Mouse (Mus musculus) G1E (cell line): ENCODE results near the gene Atrx.

Experiments used
- CTCF ChIP-seq: IDR thresholded peaks from 2 replicates; pipeline ENCODE4 v1.5.1; 2012; ENCODE audit warnings: low read depth, low read length, inconsistent platforms, mixed read lengths
- GATA1 ChIP-seq: IDR thresholded peaks from 2 replicates; pipeline ENCODE4 v1.6.1; 2012; ENCODE audit warnings: borderline replicate concordance, low read length, inconsistent platforms, mixed read lengths
- TAL1 ChIP-seq: conservative IDR thresholded peaks from 2 replicates; pipeline ENCODE4 v1.6.1; 2012; ENCODE audit warnings: low read depth, low read length, inconsistent platforms, mixed read lengths

- TF ChIP-seq CTCF (no peak), GATA1 (no peak), TAL1 (no peak)
Measured at GRCm38 (mm10) chrX:105939245-105939644, 10.0 kb upstream of the Atrx start.
